Mouse (Mus musculus) embryonic stem cell, embryonic (primary cell): ENCODE measurements around the gene Ubqln4.

Experiments used
- CTCF ChIA-PET, 4 experiments: fragments of 300-600 bp in 2 of 4; fragments of 350-600 bp in 2 of 4; sonication (Branson Sonifier 250); formaldehyde crosslinking; loops; one replicate each; lab custom pipeline; 2022; ENCODE audit warnings: inconsistent platforms in 2 of 4; lab: Charles Lee
- POLR2A ChIA-PET, 4 experiments: fragments of 300-600 bp in 2 of 4; fragments of 350-600 bp in 2 of 4; sonication (Branson Sonifier 250); formaldehyde crosslinking; loops; one replicate each; lab custom pipeline; 2022; ENCODE audit warnings: antibody characterized with exemption in 4 of 4, inconsistent platforms in 1 of 4; lab: Charles Lee

The Ubqln4 gene

DNA sequence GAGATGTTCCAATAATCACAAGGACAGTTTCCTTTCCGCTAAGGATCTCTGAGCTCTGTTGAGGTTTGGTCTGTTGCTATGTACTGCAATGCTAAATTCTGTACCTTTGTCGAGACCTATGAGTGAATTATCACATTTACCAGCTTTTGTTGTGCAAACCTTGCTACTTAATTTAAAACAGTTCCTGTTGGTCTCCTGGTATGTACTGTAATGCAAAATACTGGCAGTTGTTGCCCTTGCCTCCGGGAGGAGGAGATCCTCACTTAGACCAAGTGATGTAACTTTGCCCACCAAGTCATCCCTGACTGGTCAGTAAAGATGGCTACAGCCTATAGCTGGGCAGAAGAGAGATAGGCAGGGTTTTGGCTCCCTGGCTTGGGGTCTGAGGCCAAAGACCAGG is 22.0 kb downstream of the Ubqln4 start, which contains the start of gene Ssr2:
Gene Ssr2, plus strand, starts transcription at position 337 of the 400 bp plus-strand sequence.
- CTCF ChIA-PET = interaction anchor here (0.6 to 1.6 kb wide), 9 partner anchors 13 to 693 kb away, joined by 3 to 5 read pairs (median 3); no protein-coding TSS in a partner anchor
- POLR2A ChIA-PET = interaction anchor here (0.6 to 69.6 kb wide), 86 partner anchors 5 to 512 kb away, joined by 3 to 2954 read pairs (median 5); partner anchors contain the start of genes Ubqln4 (in 4 of the 4), Lamtor2 (in 3 of the 4), Lmna (in 3 of the 4) and Rab25 (in 3 of the 4)

DNA sequence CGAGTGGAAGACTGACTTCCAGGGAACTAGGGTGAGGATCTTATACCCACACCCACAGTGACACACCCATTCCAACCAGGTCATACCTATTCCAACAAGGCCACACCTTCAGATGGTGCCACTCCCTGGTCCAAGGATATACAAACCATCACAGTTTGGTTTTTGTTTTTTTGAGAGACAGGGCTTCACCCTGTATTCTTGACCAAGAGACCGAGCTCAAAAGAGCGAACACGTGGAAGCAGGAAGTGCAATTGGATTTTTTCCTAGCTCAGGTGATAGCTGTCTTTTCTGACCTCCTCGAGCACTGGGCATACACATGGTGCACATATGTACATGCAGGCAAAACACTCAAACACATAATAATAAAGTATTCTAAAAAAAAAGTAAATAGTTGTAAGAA is 24.3 kb downstream of the Ubqln4 start:
- ChIA-PET CTCF (interaction anchor here in 1 of 4 experiments (0.7 to 1.1 kb wide), 2 partner anchors 10 to 25 kb away, joined by 3 read pairs; no protein-coding TSS in a partner anchor), POLR2A (interaction anchor here (0.6 to 69.6 kb wide), 42 partner anchors 7 to 1444 kb away, joined by 3 to 2954 read pairs (median 6); partner anchors contain the start of genes Lamtor2 (in 4 of the 4), Ubqln4 (in 4 of the 4), Arhgef2 (in 2 of the 4) and Rab25 (in 2 of the 4))

DNA sequence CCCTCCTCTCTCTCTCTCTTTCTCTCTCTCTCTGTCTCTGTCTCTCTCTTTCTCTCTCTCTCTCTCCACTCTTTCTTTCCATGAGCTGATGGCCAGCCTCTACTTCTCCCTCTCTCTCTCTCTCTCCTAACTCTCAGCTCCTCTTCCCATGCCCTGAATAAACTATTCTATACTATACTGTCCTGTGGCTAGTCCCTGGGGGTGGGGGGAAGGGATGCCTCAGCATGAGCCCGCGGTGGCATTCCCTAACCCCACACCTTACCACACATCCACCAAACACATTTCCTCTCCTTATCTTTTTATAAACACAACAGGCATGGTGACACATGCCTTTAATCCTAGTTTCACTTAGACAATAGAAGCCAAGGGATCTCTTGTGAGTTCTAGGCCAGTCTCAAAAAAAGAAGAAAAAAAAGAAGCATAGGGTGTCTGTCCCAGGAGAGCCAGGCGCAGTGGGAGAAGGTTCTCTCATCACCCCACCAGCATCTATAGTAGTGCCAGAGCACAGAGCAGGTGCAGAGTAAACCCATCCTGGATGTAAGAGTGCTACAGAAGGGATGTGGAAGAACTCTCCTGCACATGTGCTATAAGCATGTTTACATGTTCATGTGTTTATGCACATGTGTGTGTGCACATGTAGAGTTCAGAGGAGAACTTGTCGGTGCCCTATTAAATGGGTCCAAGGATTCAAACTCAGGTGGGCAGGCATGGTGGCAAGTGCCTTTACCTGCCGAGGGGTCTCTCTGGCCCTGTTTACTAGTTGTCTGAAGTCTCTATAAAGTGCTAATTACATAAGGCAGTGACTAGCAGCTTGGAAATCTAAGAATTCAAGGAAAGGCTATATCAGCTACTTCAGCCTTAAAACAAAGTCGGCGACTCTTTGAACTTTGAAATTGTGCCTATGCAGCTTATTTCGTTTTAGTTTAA is 25.2 kb downstream of the Ubqln4 start:
- POLR2A ChIA-PET = interaction anchor here (0.6 to 69.6 kb wide), 40 partner anchors 8 to 1443 kb away, joined by 3 to 2954 read pairs (median 6); partner anchors contain the start of genes Lamtor2 (in 3 of the 4), Ubqln4 (in 3 of the 4), Arhgef2 (in 2 of the 4) and Rab25 (in 2 of the 4)
- CTCF ChIA-PET = interaction anchor here in 2 of 4 experiments (0.6 to 1.1 kb wide), 3 partner anchors 11 to 26 kb away, joined by 3 read pairs; partner anchors contain the start of gene Lamtor2 (in 1 of the 2)

DNA sequence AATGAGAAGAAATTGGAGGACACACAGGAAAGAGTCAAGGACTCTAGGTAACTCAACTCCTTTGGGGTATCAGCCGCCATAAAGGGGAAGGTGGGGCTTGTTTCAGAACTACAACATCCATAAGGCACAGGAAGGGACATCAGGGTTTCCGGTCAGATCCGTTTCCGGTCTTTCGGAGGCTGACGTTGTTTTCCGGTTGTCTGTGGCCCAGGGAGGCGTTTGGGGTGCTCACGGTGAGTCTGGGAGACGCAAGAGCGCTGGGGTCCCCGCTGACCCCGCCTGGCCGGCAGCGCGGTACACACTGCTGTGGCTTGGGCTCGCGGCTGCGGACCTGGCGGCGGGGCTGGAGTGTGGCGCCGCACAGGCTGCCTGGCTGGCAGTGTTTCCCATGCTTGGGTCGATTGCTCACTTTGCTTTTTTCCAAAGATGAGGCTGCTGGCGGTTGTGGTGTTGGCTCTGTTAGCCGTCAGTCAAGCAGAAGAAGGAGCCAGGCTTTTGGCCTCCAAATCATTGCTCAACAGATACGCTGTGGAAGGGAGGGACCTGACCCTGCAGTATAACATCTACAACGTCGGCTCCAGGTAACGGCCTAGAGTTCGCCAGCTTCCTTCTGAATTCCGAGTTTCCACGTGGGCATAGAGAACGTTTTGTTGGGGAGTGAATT is 26.0 kb downstream of the Ubqln4 start:
- POLR2A ChIA-PET = interaction anchor here in 3 of 4 experiments (1.4 to 69.6 kb wide), 19 partner anchors 9 to 244 kb away, joined by 4 to 2954 read pairs (median 11); partner anchors contain the start of genes Lamtor2 (in 3 of the 3), Ubqln4 (in 3 of the 3), Arhgef2 (in 2 of the 3) and Lmna (in 1 of the 3)
- CTCF ChIA-PET = interaction anchor here in 2 of 4 experiments (0.6 to 1.5 kb wide), 2 partner anchors 25 to 27 kb away, joined by 3 read pairs; partner anchors contain the start of gene Lamtor2 (in 1 of the 2)

DNA sequence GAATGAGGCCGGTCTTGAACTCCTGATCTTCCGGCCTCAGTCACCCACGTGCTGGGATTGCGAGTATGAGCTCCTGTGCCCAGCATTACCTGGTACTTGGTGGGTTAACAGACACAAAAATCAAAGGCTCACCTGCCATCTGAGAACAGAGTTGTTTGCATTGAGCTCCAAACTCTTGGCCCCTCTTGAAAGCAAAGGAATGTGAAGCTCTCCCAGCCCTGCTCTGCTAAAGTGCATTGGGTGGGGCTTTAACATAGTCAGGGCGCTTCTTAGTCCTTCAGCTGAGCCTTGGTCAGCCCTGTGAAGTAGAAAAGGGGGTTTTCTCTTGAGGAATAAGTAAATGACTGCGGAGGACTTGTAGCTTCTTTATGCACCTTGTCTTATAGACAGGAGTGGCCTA is 32.2 kb downstream of the Ubqln4 start:
- ChIA-PET CTCF (interaction anchor here (0.6 to 3.3 kb wide), 13 partner anchors 13 to 56 kb away, joined by 3 to 11 read pairs (median 5); partner anchors contain the start of genes Lamtor2 (in 1 of the 4) and Ubqln4 (in 1 of the 4)), POLR2A (interaction anchor here (0.6 to 69.6 kb wide), 52 partner anchors 9 to 796 kb away, joined by 3 to 2954 read pairs (median 5); partner anchors contain the start of genes Ssr2 (in 4 of the 4), Arhgef2 (in 2 of the 4), Lamtor2 (in 2 of the 4) and Rab25 (in 2 of the 4))

DNA sequence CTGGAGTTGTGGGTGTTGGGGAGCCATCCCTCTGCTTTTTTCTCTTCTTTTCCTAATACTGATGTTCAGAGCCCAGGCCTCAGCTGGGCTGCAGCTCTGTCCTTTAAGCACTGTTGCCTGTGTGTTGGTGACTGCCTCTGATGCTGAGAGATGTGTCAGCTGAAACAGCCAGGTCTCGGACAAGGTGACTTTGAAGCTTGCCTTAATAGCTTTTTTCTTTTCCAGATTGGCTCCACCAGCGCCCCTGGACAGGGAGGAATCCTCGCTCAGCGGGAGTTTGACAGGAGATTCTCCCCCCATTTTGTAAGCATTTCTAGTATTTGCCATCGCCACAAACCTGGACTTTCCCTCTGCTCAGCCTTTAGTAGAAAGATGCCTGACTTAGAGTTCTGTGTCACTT is 33.1 kb downstream of the Ubqln4 start:
- POLR2A ChIA-PET = interaction anchor here (0.6 to 69.6 kb wide), 56 partner anchors 10 to 409 kb away, joined by 3 to 2954 read pairs (median 5); partner anchors contain the start of genes Ssr2 (in 4 of the 4), Rab25 (in 3 of the 4), Arhgef2 (in 2 of the 4) and Lamtor2 (in 2 of the 4)
- CTCF ChIA-PET = interaction anchor here (0.6 to 3.3 kb wide), 14 partner anchors 12 to 505 kb away, joined by 3 to 11 read pairs (median 4); partner anchors contain the start of genes Lamtor2 (in 1 of the 4), Lmna (in 1 of the 4) and Ubqln4 (in 1 of the 4)

DNA sequence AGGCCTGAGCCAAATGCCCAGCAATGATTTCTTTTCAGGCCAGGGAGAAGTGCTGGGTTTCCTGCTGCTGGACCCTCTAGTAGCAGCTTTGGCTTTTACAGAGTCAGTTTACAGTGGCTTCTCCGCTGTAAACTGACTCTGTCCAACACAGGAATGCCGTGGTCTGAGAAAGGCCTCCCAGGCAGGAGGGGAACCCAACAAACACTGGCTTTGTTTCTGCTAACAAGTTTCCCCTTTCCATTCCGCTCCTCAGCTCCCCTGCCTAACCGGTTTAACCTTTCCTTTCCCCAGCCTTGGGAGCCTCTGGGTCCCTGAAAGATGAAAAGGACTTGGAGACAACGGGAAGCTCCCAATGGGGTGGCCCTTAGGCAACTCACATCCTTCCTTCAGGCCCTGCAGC is 36.7 kb downstream of the Ubqln4 start:
- ChIA-PET CTCF (interaction anchor here in 3 of 4 experiments (0.7 to 5.0 kb wide), 9 partner anchors 13 to 183 kb away, joined by 3 to 40 read pairs (median 6); partner anchors contain the start of gene Arhgef2 (in 1 of the 3)), POLR2A (interaction anchor here (0.6 to 63.4 kb wide), 35 partner anchors 9 to 778 kb away, joined by 3 to 2954 read pairs (median 5); partner anchors contain the start of genes Ssr2 (in 4 of the 4), Lamtor2 (in 3 of the 4), Ubqln4 (in 2 of the 4) and Khdc4 (in 1 of the 4))

DNA sequence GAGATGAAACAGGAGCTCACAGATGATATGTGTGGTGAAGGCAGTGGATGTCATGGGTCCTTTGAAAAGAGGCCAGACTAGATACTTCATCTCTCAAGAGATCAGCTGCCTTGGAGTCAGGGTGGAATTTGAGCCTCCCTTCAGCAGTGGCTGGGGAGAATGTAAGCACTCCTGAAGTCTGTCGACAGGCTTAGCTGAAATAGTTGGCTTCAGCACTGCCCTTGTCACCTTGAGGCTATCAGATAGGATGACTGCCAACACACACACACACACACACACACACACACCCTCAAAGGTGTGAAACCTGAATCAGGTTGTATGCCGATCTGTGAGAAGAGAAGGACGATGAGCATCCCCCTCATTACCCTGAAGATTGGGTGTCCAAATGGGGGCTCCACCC is 37.5 kb downstream of the Ubqln4 start:
- POLR2A ChIA-PET = interaction anchor here (0.6 to 63.4 kb wide), 43 partner anchors 8 to 778 kb away, joined by 3 to 2954 read pairs (median 5); partner anchors contain the start of genes Lamtor2 (in 3 of the 4), Ssr2 (in 3 of the 4), Rab25 (in 2 of the 4) and Ubqln4 (in 2 of the 4)
- CTCF ChIA-PET = interaction anchor here (0.5 to 5.0 kb wide), 15 partner anchors 13 to 174 kb away, joined by 3 to 40 read pairs (median 6); partner anchors contain the start of gene Arhgef2 (in 1 of the 4)

DNA sequence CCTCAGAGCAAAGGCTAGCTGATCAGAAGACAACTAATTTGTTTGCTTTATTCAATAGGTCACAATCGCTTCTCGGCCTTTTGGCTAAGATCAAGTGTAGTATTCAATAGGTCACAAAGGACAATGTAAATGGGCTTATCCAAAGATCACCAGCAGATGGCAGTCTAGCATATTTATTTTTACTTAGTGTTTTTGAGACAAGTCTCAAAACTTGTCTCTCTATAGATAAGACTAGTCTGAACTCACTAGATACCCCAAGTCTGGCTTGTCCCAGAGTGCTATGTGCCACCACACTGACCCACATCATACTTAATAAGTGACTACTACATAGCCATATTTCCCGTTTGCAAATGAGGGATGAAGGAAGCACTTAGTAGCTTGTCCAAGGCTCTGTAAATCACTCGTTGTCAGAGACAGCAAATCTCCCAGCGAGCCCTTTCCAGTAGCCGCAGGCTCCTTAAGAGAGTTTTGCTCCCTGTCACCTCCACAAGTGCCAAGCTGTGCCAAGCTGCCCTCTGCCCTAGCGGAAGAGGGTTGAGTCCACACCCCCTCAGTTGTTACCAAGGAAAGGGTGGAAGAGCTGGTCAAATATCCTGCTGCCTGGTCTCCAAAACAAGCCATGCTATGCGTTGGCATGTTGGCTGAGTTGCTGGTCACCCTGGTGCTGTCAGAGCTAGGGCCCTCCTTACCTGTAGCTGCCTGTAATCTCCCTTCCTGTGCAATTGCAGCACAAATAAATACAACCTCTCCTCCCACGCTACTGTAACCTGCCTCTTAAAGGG is 38.6 kb downstream of the Ubqln4 start:
- POLR2A ChIA-PET = interaction anchor here (0.5 to 63.4 kb wide), 44 partner anchors 8 to 249 kb away, joined by 3 to 2954 read pairs (median 4); partner anchors contain the start of genes Lamtor2 (in 3 of the 4), Rab25 (in 3 of the 4), Ssr2 (in 3 of the 4) and Ubqln4 (in 2 of the 4)
- CTCF ChIA-PET = interaction anchor here (0.6 to 5.0 kb wide), 27 partner anchors 9 to 702 kb away, joined by 3 to 40 read pairs (median 5); partner anchors contain the start of genes Arhgef2 (in 1 of the 4), Lamtor2 (in 1 of the 4), Rab25 (in 1 of the 4) and Ubqln4 (in 1 of the 4)

DNA sequence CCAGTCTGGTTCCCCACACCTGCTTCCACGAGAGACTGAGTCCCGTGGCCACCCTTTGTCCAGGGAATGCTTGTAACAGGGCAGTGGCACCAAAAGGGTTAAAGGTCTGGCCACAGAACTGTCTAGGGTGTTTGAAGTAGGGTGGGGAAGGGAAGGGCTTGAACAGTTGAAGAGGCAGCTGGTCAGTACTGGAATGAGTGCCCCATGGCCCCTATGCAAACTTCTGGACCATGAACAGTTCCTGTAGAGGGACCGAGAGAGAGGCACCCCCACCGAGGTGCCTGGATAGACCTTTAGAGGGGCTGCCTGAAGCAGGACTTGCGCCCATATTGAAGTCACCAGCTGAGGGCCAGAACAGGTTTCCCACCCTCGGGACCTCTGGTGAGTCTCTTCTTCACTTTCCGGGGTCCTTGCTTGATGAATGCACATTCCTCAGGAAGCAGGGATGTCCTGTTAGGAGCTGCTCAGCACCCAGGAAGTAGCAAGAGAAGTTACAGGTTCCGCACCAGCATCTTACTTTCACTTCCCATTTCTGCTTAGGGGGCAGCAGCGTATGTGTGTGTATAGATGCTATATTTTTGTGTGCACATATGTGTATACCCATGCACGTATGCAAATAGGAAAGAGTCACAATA is 39.5 kb downstream of the Ubqln4 start:
- CTCF ChIA-PET = interaction anchor here (0.5 to 5.0 kb wide), 24 partner anchors 8 to 702 kb away, joined by 3 to 40 read pairs (median 4); partner anchors contain the start of genes Arhgef2 (in 1 of the 4), Lamtor2 (in 1 of the 4), Rab25 (in 1 of the 4) and Ubqln4 (in 1 of the 4)
- POLR2A ChIA-PET = interaction anchor here in 3 of 4 experiments (0.5 to 63.4 kb wide), 32 partner anchors 7 to 418 kb away, joined by 3 to 2954 read pairs (median 4); partner anchors contain the start of genes Rab25 (in 3 of the 3), Ssr2 (in 3 of the 3), Lamtor2 (in 2 of the 3) and Ubqln4 (in 2 of the 3)

DNA sequence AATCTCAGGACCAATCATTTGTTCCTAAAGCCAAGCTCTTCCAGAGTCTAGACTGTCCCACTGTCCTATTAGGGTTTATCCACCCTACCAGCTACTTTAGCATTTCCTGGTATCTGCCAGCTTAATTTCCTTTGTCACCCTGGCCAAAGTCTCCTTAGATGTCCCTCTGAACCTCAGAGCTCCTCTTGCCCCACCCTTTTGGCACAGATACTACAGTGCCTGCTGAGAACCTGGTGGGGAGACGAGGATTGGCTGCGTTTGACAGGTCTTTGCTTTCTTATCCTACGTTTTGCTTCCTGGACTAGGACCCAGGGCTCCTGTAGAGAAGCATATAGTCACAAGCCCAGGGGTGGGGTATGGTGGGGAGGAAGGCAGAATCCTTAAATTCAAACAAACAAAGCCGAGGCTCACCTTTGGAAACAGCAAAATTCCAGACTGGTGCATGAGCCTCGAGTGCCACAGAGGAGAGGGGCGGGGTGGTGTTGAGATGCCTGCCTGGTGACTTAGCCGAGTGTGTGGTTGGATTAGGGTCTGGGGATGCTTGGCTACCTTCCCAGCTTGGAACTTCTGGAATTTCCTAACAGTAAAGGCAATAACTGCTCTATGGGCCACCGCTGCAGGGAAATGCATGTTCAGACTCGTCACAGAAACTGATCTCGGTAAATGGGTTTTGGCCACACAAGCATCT is 40.5 kb downstream of the Ubqln4 start:
- POLR2A ChIA-PET = interaction anchor here in 3 of 4 experiments (0.5 to 63.4 kb wide), 17 partner anchors 9 to 419 kb away, joined by 3 to 2954 read pairs (median 5); partner anchors contain the start of genes Lamtor2 (in 3 of the 3), Ssr2 (in 3 of the 3), Ubqln4 (in 3 of the 3) and Rab25 (in 2 of the 3)
- CTCF ChIA-PET = interaction anchor here (0.5 to 5.0 kb wide), 8 partner anchors 10 to 608 kb away, joined by 3 to 40 read pairs (median 6); partner anchors contain the start of gene Arhgef2 (in 1 of the 4)

DNA sequence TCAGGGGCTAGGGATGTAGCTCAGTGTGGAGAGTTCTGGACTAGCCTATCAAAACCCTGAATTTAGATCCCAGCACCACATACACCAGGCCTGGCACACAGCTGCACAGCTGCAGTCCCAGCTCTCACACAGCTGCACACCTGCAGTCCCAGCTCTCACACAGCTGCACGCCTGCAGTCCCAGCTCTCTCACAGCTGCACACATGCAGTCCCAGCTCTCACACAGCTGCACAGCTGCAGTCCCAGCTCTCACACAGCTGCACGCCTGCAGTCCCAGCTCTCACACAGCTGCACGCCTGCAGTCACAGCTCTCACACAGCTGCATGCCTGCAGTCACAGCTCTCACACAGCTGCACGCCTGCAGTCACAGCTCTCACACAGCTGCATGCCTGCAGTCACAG is 43.0 kb downstream of the Ubqln4 start:
- POLR2A ChIA-PET = interaction anchor here in 3 of 4 experiments (0.7 to 63.4 kb wide), 14 partner anchors 9 to 112 kb away, joined by 3 to 2954 read pairs (median 4); partner anchors contain the start of genes Arhgef2 (in 2 of the 3), Ssr2 (in 2 of the 3), Khdc4 (in 1 of the 3) and Lamtor2 (in 1 of the 3)
- CTCF ChIA-PET = interaction anchor here in 2 of 4 experiments (0.6 to 2.6 kb wide), 3 partner anchors 10 to 131 kb away, joined by 3 to 7 read pairs (median 3); no protein-coding TSS in a partner anchor

DNA sequence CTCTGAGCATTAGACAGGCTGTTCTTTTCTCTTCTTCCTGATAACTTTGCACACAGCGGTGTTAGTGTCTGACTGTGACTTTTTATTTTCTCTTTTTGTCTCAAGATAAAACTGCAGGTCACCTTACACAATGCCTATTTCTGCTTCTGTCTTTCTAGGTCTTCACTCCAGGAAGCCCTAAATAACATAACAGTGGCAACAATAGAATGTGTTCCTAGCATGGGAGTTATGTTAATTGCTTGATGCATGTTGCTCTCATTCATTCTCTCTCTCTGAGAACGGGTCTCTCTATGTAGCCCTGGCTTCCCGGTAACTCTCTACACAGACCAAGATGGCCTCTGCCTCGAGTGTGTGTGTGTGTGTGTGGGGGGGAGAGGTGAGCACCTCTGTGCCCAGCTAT is 48.9 kb downstream of the Ubqln4 start:
- POLR2A ChIA-PET = interaction anchor here in 3 of 4 experiments (0.6 to 7.6 kb wide), 13 partner anchors 10 to 48 kb away, joined by 3 to 97 read pairs (median 18); partner anchors contain the start of gene Ssr2 (in 1 of the 3)
- CTCF ChIA-PET = interaction anchor here in 2 of 4 experiments (1.1 to 4.3 kb wide), 6 partner anchors 10 to 77 kb away, joined by 4 to 40 read pairs (median 8); no protein-coding TSS in a partner anchor
